Mouse (Mus musculus) left cerebral cortex, postnatal 36 days (tissue): Measurements from ENCODE around the gene Mxd4. TPM values are rescaled to one million over a fixed set of nuclear protein-coding genes. Genes with fewer than 3 reads are reported as not detected.

ENCODE experiments used
- DNase-seq, 2 experiments: peaks; one replicate each; pipeline ENCODE4 v3.0.0; 2021 to 2022; ENCODE audit warnings: low spot score in 2 of 2, mixed read lengths in 1 of 2
- intact Hi-C: fragments of 180-260 bp; cut with DNase I; formaldehyde crosslinking; loops from one replicate; pipeline ENCODE4 v1.15.1; 2025
- total RNA-seq, 2 experiments: library from RNA; stranded (reverse); gene quantifications; 2 replicates each; pipeline ENCODE4 v1.2.3; 2021

Mxd4 gene
- total RNA-seq, 2 experiments from 2014 or later = 86.5 to 86.9 TPM

- DNase-seq = no peak
- intact Hi-C loops = no loop called here
Measured at GRCm38 (mm10) chr5:34202006-34202405, 14.5 kb upstream of the Mxd4 start.

GRCm38 (mm10) chr5:34201396-34201795, 13.9 kb upstream of the Mxd4 start:
- intact Hi-C loops = no loop called here
- no peak for DNase-seq

- no peak for DNase-seq
- intact Hi-C loops = no loop called here
Measured at GRCm38 (mm10) chr5:34198615-34199014, 11.1 kb upstream of the Mxd4 start.

GRCm38 (mm10) chr5:34197243-34197642, 9.7 kb upstream of the Mxd4 start:
- intact Hi-C loops = no loop called here
- DNase-seq = peak; percentile 78 to 87

- intact Hi-C loops = no loop called here
- no peak for DNase-seq
Measured at GRCm38 (mm10) chr5:34196423-34196822, 8.9 kb upstream of the Mxd4 start.

- intact Hi-C loops = no loop called here
- DNase-seq = no peak
Measured at GRCm38 (mm10) chr5:34195786-34196185, 8.3 kb upstream of the Mxd4 start.

GRCm38 (mm10) chr5:34194975-34195662, 7.6 kb upstream of the Mxd4 start:
- peak; percentile 47 to 65 for DNase-seq
- intact Hi-C loops = no loop called here

- DNase-seq = no peak
- intact Hi-C loops = no loop called here
Measured at GRCm38 (mm10) chr5:34194426-34194825, 6.9 kb upstream of the Mxd4 start.

GRCm38 (mm10) chr5:34191843-34192242, 4.3 kb upstream of the Mxd4 start:
- intact Hi-C loops = no loop called here
- no peak for DNase-seq

- intact Hi-C loops = no loop called here
- DNase-seq = no peak
Measured at GRCm38 (mm10) chr5:34191021-34191420, 3.5 kb upstream of the Mxd4 start.

- no peak for DNase-seq
- intact Hi-C loops = loop anchor here (5.0 kb wide), 1 partner anchor 192 kb away; the partner anchor contains the start of gene Nat8l
Measured at GRCm38 (mm10) chr5:34189521-34189920, 2.0 kb upstream of the Mxd4 start.

- DNase-seq = no peak
- intact Hi-C loops = loop anchor here (5.0 kb wide), 1 partner anchor 192 kb away; the partner anchor contains the start of gene Nat8l
Measured at GRCm38 (mm10) chr5:34188856-34189255, 1.3 kb upstream of the Mxd4 start.

GRCm38 (mm10) chr5:34186961-34187391, 544 bp downstream of the Mxd4 start:
- DNase-seq = peak; percentile 54 to 63
- intact Hi-C loops = loop anchor here (1.0 to 5.0 kb wide), 2 partner anchors 16 to 190 kb away; partner anchors contain the start of gene Nat8l

GRCm38 (mm10) chr5:34186391-34186790, 1.1 kb downstream of the Mxd4 start:
- peak in 1 of 2 experiments; percentile 9 for DNase-seq
- intact Hi-C loops = loop anchor here (5.0 kb wide), 1 partner anchor 189 kb away; the partner anchor contains the start of gene Nat8l

GRCm38 (mm10) chr5:34185791-34186190, 1.7 kb downstream of the Mxd4 start:
- peak in 1 of 2 experiments; percentile 2 for DNase-seq
- intact Hi-C loops = loop anchor here (5.0 kb wide), 1 partner anchor 188 kb away; the partner anchor contains the start of gene Nat8l

GRCm38 (mm10) chr5:34185051-34185580, 2.4 kb downstream of the Mxd4 start:
- peak in 1 of 2 experiments; percentile 2 for DNase-seq
- intact Hi-C loops = loop anchor here (5.0 kb wide), 1 partner anchor 188 kb away; the partner anchor contains the start of gene Nat8l

GRCm38 (mm10) chr5:34183976-34184375, 3.5 kb downstream of the Mxd4 start:
- intact Hi-C loops = no loop called here

GRCm38 (mm10) chr5:34183156-34183880, 4.2 kb downstream of the Mxd4 start:
- DNase-seq = peak; percentile 17 to 20
- intact Hi-C loops = no loop called here

More at GRCm38 (mm10) chr5:34183976-34184375, 3.5 kb downstream of the Mxd4 start:
- DNase-seq = peak; percentile 3 to 4

- peak in 1 of 2 experiments; percentile 4 for DNase-seq
- intact Hi-C loops = no loop called here
Measured at GRCm38 (mm10) chr5:34182486-34182885, 5.0 kb downstream of the Mxd4 start.

- intact Hi-C loops = no loop called here
- no peak for DNase-seq
Measured at GRCm38 (mm10) chr5:34177821-34178220, 9.7 kb downstream of the Mxd4 start.
